Mouse (Mus musculus) spleen, adult 2 months (tissue): Measurements from ENCODE around the gene Zfp972.
"Not testable (repeated sequence)": the region's sequence is repeated elsewhere in the genome, so short reads cannot be mapped to it uniquely, and the experiment has no call there.

ENCODE experiments used
- CTCF ChIP-seq: fragments of 200-500 bp; IDR thresholded peaks from 2 replicates; pipeline ENCODE4 v1.5.1; 2011; ENCODE audit warnings: mild to moderate bottlenecking, inconsistent platforms; ENCODE audit not compliant: insufficient read depth, insufficient read length, insufficient replicate concordance; ENCODE audit errors: extremely low read depth
- POLR2A ChIP-seq: fragments of 200-500 bp; IDR thresholded peaks from 2 replicates; pipeline ENCODE4 v1.6.1; 2011; ENCODE audit warnings: low read depth, low read length, inconsistent platforms

DNA sequence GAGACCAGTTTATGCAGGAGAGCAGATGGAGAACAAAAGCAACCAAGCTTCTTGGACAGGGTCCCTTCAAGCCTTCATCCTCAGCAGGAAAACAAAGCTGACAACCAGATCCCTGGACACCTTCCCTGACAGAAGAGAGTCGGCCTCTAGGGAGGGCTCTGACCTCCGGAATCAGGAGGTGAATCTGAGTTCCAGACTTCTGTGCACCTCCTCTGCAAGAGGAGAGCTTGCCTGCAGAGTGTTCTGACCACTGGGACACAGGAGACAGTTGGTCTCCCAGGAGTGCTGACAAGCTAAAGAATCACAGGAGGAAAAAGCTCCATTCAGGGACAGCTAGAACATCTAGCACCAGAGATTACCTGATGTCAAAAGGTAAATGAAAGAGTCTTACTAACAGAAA, 63.2 kb downstream of the Zfp972 start:
- not testable (repeated sequence) for TF ChIP-seq CTCF, POLR2A
